Mouse (Mus musculus): ENCODE data around the gene Trim45.

Trim45 gene

DNA sequence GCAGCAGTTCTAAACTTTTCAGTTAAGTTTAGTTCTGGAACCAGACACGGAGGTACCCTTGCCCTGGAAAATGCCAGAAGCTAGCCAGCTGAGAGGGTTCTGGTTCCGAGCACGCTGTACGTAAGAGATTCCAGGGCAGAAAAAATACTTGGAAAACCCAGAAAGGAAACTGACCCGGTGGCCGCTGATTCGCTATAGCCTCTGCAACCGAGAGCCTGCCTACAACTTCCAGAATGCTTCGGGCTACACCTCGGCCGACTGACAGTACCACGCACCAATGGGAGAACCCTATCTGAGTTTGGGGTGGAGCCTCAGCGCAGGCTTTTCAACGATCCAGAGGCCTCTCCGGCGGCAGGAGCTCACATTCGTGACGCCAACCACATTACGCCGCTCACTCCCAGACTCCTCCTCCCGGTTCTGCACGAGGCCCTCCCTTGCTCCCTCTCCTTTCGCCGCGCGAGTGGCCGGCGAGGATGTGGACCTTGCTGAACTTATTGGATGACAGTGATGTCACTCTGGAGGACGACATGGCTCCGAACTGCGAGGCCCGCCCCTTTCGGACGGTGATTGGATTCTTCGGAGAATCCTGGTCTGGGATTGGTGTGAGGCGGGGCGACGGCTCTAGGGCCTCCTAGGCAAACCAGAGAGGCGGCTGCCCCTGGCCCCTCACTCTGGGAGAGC lies at the start of gene Trim45:
Gene Trim45 (plus strand): TSS at position 378 of the 681 bp plus-strand sequence.
- DNase-seq, result peak; percentile 98 to 100

DNA sequence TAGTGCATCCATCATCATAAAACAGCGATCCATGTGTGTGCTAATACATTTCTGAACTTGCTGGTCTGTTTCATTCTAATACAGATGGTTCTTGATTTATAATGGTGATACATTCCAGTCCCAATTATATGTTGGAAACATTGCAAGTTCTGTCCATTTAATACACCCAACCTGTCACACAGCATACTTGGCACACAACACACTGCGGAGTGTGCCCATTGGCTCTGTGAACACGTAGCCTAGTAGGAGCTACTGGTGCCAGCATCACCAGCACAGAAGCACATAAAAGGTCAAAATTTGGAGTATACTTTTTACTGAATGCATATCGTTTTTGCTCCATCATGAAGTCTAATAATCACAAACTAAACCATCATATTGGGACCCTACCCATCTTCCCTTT lies 44.9 kb upstream of the Trim45 start:
- DNase-seq, result no peak

DNA sequence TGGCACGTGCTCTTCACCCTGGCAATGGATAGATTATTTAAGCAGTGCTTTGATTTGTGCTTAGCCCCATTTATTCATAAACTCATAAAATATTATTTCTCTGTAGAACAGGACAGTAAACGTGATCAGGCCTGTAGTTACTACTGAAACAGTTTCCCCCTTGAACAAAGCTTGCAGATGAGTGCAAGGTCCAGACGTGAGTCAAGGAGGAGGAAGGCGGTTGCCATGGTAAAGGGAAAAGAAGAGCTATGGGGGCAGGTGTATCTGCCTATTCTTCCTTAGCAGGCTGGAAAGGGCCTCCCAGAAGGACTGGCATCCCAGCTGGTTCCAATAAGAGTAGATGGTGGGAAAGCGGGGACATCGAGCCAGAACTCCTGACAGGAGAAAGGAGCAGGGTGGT lies 40.6 kb upstream of the Trim45 start:
- no peak for DNase-seq

DNA sequence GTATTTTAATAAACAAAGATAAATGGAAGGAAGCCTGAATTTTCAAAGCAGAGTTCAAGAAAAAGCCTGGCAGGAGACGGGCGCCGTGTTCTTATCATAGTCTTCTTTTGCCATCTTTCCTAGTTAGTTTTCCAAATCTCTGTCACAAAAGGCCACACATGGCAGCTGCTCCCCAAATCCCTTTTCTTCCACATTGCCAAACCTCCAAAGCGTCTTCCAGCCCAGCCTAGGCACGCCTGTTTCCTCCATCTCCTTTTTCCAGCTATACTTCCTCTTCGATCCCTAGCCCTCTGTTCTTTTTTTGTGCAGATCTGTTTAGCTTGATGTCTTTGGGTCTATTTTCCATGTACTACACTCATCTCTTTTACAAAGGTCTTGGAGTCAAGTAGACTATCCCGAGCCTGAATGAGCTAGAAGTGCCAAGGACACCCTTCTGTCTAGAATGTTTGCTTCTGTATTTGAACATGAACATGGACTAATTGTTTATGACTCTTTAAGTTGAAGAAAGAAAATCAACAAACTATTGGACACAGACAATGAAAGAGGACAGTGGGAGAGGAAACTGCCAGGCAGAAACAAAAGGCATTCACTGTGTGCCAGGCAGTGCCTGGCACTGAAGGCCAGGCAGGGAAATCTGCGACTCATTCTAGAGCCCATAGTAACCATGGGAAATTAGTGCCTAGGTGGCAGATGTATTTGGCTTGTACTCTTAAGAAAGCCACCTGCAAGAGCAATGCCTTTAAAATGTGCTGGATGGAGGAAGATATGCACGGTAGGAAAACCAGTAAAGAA lies 40.0 kb upstream of the Trim45 start:
- no peak for DNase-seq

DNA sequence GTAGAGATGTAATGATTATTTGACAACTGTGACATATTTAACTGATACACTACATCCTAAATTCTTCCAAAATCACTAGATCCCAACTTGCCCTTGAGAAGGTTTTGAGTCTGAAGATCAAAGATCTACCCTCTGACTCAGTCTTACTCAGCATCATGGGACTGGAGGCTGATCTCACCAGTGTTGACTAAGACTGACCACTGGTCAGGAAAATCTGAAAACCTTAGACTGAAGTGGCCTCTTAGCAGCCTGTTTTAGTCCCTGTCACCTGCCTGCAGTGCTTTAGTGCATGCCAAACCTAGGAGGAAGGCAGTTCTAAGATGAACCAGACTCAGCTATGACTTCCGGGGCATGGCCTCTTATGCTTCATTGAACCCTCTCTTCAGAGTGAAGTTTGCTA lies 32.8 kb upstream of the Trim45 start:
- DNase-seq, result no peak

DNA sequence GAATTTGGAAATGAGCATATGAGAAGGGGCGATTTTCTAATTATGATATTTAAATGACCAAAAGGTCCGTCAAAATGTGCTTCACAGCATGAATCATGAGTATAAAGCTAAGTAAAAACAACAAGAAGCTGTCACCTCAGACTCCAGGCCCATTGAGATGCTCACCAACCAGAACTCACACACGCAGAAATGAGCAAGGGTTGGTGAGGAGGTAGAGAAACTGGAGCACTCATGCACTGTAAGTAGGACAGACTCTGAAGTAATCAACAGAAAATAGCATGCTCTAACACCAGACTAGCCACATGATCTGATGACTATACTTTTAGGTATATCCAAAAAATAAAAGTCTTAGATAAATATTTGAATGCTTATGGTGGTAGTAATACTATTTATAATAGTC lies 31.6 kb upstream of the Trim45 start:
- no peak for DNase-seq

DNA sequence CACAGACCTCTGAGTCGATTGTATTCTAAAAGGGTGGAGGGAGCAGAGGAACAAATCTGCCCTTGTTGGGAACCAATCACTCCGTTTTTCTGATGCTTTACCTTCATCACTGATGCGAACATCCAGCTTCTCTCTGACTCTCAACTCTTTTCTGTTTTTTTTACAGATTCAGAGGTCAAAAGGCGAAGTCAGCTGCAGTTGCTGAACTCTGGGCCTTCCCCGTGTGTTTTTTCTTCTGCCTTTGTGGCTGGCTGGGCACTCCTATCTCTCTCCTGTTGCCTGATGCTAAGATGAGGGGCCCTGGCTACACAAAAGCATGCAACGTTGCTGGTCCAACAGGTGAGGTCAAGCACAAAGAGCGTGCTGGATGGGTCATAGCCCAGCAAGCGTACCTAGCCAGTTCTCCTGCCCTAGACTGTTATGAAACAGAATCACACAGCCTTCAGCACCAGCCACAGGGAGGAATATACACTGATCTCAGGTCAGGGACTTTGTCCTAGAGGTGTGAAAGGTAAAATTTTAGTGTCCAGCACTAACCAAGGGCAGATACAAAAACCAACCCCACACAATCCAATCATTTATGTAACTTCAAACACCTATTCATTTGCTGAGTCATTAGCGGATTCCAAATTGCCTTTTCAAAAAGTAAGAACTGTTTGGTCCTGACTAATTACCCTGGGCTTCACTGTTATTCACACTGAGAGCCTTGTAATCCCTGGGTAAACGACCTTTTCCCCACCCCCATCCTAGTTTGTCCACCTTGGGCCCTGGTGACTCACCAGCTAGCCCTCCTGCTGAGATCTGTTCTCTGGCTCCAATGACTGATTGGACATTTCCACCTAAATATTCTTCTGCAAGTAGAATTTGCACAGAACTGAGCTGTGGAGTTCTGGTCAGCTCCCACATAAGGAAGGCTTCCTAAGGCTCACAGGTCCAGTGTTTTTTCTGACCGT lies 29.3 kb upstream of the Trim45 start:
- DNase-seq, result peak in 1 of 2 experiments; percentile 13

DNA sequence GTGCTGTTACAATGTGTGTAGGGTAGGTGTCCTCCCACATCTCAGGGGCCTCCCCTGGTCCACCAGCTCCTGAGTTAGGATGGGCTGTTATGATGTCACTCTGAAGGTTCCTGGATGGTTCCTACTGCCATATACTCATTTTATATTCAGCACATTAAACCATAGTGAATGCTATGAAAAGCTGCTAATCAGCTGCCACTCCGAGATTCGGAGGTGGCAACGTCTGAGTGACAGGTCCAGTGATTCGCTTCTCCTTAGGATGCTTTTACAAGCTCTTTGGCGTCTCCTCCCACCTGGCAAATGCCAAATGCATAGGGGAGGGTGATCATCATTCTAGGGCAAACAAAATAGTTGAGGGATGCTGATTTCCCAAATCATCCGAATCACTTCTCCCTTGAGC lies 26.5 kb upstream of the Trim45 start:
- DNase-seq, result no peak

DNA sequence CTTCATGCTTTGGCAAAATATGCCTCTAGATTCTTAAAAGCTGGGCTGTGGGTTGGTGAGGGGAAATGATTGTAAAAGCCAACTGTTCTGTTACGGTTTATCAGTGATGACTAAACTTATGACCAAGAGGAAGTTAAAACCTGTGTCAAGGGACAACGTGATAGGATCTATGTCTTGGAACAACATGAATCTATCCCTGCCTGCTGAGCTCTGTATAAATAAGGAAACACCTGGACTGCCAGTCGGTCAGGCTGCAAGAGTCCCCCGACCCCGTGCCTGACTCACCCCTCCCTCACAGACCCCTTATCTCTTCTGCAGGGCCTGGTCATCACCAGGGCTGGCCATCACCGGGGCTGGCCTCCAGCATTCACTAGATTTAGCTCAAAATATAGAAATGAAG lies 15.9 kb upstream of the Trim45 start:
- no peak for DNase-seq

DNA sequence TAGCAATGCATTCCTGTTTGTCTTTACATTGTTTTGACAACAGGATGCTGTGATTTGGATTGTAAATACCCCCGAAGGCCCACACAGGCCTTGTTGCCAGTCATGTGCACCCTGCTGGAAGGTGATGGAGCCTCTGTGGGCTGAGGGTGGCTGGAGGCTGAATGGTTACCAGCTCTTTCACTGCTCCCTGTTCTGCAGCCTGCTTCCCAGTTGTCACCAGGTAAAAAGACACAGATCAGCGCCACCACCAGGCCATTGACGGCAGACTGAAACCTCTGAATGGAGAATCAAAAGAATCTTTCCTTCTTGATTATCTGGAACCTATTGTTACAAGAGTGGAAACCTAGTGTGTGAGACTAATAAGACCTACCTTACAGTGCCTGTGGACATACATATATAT lies 15.1 kb upstream of the Trim45 start:
- DNase-seq, result no peak

DNA sequence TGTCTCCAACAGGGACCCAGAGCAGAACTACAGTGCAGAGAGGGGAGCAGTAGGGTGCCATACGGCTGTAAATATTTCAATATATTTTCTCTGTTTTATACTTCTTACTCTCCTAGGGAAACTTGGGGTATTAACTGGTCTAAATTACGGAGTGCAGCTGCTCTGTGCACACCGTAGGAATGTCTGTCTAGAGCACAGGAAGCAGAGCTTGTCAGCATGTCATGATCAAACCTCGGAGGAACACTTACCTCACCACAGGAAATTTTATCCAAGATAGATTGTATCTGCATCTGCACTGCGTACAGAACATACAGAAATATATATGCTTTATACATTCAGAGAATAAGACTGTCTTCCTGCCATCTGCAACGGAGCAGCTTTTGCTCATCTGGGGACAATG lies 13.4 kb upstream of the Trim45 start:
- no peak for DNase-seq

DNA sequence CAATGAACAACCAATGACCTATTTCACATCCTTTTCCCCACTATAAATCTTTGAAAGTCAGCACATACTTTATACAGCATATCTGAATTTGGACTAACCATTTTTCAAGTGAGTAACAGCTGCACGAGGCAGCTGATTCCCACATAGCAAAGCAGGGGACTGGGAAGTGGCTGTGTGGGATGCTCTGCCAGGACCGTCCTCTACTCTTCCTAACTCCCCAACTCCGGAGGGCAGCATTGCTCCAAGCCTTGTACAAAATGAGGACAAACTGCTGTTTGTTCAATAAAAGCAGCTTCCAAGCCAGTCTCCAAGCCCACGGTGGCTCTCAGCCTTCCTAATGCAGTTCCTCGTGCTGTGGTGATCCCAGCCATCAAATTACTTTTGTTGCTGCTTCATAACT lies 11.4 kb upstream of the Trim45 start:
- no peak for DNase-seq

DNA sequence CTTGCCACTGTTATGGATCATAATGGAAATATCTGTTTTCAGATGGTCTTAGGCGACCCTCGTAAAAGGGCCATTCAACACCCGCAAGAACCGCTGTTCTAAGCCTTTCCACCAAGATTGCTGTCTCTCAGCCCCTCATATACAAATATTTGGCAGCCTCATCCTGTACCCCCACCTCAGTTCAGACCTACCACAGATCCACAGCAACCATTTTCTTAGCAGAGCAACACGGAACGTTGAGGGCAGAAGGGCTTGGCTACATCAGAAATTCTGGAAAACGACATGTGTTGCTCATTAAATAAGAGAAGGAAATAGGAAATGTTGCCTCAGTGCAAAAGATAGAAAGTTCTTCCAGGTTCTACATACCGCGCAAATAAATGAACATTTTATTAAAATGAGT lies 11.0 kb upstream of the Trim45 start:
- DNase-seq, result no peak

DNA sequence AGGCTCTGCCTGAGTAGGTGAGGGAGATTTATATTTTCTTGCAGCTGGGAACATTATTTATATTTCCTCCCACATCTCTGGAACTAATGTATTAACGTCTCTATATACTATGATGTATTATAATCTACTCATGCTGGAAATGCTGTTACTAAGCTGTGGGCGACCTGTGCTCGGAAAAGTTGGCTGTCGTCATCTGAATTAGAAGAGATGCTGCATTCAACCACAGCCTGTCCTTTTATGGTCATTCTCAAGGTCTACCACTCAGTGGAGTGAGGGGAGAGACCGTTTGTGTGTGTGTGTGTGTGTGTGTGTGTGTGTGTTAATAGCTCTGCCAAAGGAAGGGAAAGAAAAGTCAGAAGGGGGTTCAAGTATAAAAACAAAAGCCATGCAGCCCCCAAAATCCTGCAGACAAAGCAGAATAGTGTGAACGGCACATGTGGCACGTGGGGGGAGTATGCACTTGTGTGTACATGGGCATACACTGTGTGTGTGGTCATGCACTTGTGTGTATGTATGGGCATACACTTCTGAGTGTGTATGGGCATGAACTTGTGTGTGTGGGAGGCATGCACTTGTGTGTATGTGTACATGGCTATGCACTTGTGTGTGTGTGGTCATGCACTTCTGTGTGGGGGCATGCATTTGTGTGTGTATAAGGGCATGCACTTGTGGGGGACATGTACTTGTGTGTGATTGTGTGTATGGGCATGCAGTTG lies 10.3 kb upstream of the Trim45 start:
- no peak for DNase-seq

DNA sequence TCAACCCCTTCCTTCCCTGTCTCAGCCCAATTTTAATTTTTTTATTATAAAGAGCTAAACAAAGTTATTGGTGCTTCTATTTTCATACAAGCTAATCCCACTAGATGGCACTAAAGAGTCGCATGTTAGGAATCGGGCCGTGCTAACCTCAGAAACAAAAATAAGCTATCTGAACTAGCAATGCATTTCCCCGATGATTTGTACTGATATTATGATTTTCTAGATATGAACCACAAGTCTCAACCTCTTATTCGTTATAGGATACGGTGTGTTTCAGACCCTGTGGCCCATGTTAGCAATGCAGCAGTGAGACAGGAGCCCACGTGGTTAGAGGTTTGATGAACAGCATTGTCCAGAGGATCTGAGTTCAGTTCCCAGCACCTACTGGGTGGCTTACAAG lies 5.2 kb upstream of the Trim45 start:
- DNase-seq, result no peak

DNA sequence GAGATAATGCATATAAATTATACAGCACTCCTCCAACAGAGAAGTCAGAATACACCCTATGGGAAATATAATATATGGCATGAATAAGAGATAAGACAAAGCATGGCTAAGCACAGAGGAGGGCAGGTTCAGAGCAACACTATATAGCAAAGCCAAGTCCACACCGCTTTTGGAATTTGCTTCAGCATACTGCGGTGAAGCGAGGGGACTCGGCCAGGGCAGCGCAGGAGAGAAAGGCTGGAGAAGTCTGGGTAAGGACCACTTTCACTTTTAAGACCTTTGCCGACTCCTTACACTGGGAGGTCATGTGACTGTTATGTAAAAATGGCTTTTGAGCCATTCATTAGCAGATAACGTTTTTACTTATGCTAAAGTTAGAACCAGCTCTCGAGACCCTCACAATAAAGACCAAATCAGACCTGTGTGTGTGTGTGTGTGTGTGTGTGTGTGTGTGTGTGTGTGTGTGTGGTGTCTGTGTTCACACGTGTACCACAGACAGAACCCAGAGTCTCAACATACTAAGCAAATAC lies 1.3 kb upstream of the Trim45 start:
- DNase-seq, result no peak

DNA sequence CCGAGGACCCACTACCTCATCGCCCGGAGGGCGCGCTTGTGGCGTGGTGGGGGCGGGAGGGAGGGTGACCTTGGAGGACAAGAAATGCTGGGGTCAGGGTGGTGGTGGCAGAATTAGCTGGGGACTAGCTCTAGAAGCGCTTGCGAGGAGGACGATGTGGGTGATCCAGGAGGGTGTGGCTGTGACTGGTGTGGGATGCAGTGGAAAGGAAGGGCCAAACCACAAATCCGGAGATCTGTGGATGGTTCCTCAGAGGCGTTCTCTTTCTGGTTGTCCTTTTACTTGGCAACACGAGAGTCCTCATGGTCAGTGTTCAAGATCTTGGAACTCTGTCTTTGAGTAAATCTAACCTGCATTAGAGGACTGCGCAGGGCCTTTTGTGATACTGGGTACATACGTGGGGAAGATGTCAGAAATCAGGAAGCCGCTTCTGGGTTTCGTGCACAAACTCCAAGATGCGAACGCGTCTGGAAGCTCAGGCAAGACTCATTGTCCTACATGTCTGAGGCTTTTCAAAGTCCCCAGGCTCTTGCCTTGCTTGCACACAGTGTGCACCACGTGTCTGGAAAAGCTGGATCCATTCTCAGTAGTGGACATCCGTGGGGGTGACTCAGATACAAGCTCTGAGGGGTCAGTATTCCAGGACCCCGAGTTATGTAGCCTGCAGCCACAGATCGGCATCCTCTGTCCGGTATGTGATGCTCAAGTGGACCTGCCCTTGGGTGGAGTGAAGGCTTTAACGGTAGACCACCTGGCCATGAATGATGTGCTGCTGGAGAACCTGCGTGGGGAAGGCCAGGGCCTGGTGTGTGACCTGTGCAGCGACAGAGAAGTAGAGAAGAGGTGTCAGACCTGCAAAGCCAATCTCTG lies 739 bp downstream of the Trim45 start:
- DNase-seq, result peak in 1 of 2 experiments; percentile 16

DNA sequence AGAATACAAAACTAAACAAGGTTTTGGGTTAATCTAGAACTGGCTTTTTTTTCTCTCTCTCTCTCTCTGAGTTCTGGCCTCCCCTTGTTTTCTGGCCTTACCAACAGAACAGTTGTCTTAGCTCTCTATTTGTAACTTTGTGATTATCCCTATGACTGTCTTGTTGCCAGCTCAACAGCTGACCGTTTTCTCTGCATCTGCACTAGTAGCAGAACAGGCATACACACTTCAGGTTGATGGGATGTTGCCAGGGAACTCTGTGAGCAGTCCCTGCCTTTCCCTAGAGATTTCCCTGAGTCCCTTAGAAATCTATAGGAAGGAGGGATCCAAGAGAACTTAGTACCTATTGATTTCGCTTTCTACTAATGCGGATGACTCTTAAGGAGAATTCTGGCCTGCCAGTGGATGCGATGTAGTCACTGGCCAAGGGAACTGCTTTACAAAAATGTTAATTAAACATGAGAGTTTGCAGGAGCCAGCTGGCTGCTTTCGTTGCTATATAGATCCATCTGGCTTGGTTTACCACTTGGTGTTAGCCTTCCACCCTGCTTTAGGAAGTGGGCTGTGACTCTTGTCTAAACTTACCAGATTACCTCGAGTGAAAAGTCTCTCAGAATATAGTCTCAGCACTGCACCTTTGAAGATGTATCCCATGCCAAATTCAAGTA lies 2.2 kb downstream of the Trim45 start:
- DNase-seq, result no peak

DNA sequence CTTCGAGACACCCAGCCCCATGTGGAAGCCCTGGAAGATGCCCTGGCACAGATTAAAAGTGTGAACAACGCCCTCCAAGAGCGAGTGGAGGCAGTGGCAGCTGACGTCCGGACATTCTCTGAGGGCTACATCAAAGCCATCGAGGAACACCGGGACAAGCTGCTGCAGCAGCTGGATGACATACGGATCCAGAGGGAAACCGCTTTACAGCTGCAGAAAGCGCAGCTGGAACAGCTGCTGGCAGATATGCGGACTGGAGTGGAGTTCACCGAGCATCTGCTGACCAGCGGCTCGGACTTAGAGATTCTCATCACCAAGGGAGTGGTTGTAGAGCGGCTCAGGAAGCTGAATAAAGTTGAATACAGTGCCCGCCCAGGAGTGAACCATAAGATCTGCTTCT lies 3.2 kb downstream of the Trim45 start:
- no peak for DNase-seq

DNA sequence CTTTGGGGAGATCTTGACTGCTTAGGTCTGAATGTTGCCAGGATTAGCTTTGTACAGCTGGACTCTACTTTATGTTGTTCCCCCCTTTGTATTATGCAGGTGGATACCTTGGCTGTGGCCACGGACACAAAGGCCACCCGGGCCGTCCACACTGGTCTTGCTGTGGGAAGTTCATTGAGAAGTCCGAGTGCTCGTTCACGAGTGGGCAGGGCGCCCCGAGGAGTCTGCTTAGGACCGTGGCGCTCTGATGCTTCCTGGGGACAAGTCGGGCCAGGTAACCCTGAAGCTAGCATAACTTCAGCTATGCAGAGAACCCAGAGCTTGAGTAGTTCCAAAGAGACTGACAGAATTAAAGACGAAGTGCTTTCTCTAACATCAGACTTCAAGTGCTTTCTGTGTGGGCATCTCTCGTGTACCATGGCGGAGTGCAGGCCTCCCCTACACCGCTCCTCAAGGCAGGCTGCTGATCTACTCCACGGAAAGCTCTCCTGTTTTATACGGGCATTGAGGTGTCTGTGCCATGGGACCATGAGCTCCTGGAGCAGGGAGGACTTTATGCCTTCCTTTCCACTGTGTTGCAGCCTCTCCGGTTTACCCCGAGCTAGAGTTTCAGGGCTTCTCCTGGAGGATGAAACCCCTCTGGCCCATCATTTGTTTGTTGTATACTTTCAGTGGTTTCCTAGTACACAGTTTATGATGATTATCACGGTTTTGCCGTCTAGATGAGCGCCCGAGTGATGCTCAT lies 9.5 kb downstream of the Trim45 start:
- no peak for DNase-seq

Measured in cerebellum, postnatal 36 days (tissue).